Mouse (Mus musculus) cerebellum, adult 2 months (tissue): ENCODE measurements at regions not wholly inside any gene's neighbourhood (a gene's known extent, or its start where the extent isn't known, plus 50 kb on each side); places are given as distances from the start of the nearest gene placed in this dataset.

Source experiments
- DNase-seq, 2 experiments: peaks; one replicate each; pipeline ENCODE4 v3.0.0; 2021
- H3K27ac ChIP-seq: fragments of 200-500 bp; 2 replicates; pipeline ENCODE4 v1.5.1; 2012; ENCODE audit warnings: low read length, control low read depth, inconsistent platforms; ENCODE audit not compliant: insufficient read depth
- H3K27me3 ChIP-seq: fragments of 200-500 bp; 2 replicates; pipeline ENCODE4 v1.6.1; 2012; ENCODE audit warnings: inconsistent platforms, mild to moderate bottlenecking, low read length, moderate library complexity; ENCODE audit not compliant: control insufficient read depth, insufficient read depth
- H3K4me1 ChIP-seq: fragments of 200-500 bp; 2 replicates; pipeline ENCODE4 v1.6.1; 2011; ENCODE audit warnings: low read length; ENCODE audit not compliant: control insufficient read depth, insufficient read depth
- H3K4me3 ChIP-seq: fragments of 200-500 bp; replicated peaks from 2 replicates; pipeline ENCODE3; 2011; ENCODE audit warnings: mild to moderate bottlenecking, low read depth, low read length, control low read depth; ENCODE audit not compliant: insufficient read depth
- CTCF ChIP-seq: fragments of 200-500 bp; IDR thresholded peaks from 2 replicates; pipeline ENCODE4 v1.5.1; 2011; ENCODE audit warnings: low read depth, mild to moderate bottlenecking, control low read depth, low read length, moderate library complexity, borderline replicate concordance; ENCODE audit not compliant: insufficient read depth
- POLR2A ChIP-seq: fragments of 200-500 bp; IDR thresholded peaks from 2 replicates; pipeline ENCODE4 v1.6.1; 2011; ENCODE audit warnings: low read length, control low read depth, borderline replicate concordance; ENCODE audit not compliant: insufficient read depth
- WGBS: fragments of 180-500 bp; shearing (Covaris S2); methylation state at CpG from one replicate; pipeline ENCODE4 v1.1.7; 2018; 5-methylcytosine and 5-hydroxymethylcytosine counted together

DNA sequence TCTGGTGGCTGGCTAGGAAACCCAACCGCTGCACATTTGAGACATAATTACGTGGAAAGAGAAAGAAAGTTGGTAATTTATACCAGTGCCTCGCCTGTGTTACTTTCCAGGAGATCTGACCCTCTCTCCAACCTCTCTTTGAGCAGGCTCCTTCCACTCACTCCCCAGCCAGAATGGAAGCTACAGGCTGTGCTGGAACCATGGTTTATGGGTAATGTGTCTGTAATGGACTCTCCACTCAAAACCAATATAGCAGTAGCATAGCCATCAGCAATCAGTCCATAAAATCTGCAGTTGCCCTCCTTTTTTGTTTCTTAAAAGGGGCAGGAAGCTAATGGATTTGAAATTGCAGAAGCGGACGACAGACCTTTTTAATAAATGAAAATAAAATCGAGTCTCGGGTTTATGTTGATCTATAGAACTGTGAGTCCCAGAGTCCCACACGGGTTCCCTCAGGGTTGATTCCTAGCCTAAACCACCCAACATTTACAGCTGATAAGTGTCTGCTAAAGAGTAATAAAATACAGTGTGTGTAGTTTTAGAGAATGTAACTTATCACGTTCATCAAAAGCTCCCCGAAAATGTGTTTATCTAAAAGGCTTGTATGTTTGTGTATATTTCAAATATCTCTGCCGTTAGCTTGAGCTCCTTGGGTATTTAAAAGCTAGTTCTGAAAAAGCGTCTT, 656.6 kb upstream of the Sox9 start:
- no peak for DNase-seq

DNA sequence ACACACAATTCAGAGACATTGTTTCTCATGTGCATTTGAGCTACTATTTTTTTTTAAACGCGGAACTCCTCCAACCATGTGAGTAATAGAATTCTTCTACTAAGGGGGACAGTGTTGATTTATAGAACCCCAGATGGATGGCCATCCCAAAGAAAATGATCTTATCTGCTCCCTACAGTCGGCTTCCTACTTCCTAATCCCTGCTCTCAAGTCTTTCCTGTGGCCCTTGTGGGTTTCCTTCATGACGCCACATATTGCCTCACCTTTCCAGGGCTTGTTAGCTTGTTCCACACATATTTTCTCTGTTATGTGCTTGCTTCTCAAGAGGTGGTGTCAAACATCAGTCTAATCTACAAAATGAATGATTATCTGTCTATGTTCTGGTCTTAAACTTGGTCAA, 651.9 kb upstream of the Sox9 start:
- DNase-seq = no peak
- Histone ChIP-seq H3K27me3 (no peaks in the 10 kb centered on the region), H3K27ac (no peak overlapping the region), H3K4me1 (no peaks in the 10 kb centered on the region), H3K4me3 (no peak overlapping the region)
- TF ChIP-seq POLR2A = no peak
- WGBS = 91% methylated on average over 4 of the region's 4 CpGs

More for the DNA sequence above, 656.6 kb upstream of the Sox9 start:
- TF ChIP-seq POLR2A (no peak), CTCF (no peak)
- no peak overlapping the region for H3K27ac ChIP-seq
- no peaks in the 10 kb centered on the region for H3K27me3 ChIP-seq
- no peaks in the 10 kb centered on the region for H3K4me1 ChIP-seq
- no peak overlapping the region for H3K4me3 ChIP-seq
- 91% methylated on average over 12 of the region's 12 CpGs for WGBS

DNA sequence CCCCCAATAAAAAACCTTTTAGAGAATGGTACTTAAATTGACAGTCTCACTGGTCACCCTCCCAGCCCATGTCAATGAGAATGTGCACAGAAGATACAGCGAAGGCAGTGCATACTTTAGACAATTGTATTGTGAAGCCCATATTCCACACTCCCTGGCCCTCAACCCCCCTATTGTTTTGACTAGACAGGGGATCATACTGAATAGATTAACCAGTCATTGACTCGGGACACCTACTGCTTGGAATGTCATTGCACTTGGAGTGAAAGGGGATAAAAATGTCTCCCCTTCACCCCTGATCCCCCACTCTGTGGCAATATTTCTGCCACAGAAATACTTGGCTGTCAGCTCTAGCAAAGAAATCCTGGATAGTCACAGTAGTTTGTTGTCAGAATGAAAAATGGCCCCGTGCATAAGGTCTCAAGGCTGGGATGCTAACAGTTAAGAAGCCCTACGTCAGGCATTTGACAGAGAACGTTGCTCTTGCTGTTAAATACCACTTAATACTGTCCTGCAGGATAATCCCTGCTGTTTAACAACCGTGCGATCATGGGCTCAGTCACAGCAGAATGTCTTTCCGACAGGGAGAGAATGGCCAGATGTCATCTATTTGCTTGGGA, 644.5 kb upstream of the Sox9 start:
- WGBS = 11% methylated on average over 8 of the region's 8 CpGs
- DNase-seq = no peak
- no peak overlapping the region for H3K27ac ChIP-seq
- no peaks in the 10 kb centered on the region for H3K4me1 ChIP-seq
- no peak overlapping the region for H3K4me3 ChIP-seq
- H3K27me3 ChIP-seq = no peaks in the 10 kb centered on the region
- TF ChIP-seq CTCF (no peak), POLR2A (no peak)

DNA sequence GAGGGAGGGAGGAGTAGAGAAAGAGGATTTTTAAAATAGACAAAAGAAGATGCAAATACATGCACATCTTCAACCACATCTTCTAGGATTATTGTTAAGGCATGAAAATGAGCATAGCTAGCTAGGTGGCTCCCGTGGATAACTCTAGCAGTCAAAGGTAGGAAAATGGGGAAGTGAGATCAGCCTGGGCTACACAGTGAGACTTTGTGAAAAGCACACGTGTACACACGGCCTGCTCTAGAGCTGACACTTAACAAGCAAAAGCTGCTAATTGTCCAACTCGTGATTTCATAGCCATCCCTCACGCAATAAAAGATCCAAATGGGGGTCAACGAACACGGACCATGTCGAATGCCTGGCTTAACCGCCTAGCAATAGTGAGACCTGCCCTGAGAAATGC, 642.0 kb upstream of the Sox9 start:
- Histone ChIP-seq H3K27ac (no peak overlapping the region), H3K27me3 (no peaks in the 10 kb centered on the region), H3K4me3 (no peak overlapping the region), H3K4me1 (no peaks in the 10 kb centered on the region)
- no peak for TF ChIP-seq CTCF
- no peak for TF ChIP-seq POLR2A
- 65% methylated on average over 9 of the region's 9 CpGs for WGBS
- DNase-seq = no peak

DNA sequence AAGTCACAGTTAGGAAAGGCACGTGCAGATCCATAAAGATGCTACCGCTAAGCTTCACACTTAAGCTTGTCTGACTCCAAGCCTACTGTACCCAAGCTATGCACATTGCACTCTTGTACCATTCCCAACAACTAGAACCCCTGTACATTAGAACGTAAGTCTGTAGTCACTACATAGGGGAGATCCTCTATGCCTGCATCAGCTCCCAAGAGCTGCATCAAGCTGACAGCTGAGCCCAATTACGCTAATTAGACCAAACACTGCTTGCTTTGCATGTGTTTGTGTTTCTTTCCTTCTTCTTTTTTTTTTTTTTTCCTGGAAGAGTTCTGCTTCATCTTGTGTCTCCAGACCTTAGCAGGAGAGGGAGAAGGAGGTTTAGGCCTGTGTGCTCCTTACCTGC, 641.5 kb upstream of the Sox9 start:
- DNase-seq = no peak
- TF ChIP-seq POLR2A (no peak), CTCF (no peak)
- WGBS = 75% methylated on average over 4 of the region's 4 CpGs
- no peaks in the 10 kb centered on the region for H3K27me3 ChIP-seq
- H3K4me1 ChIP-seq = no peaks in the 10 kb centered on the region
- H3K4me3 ChIP-seq = no peak overlapping the region
- H3K27ac ChIP-seq = no peak overlapping the region

DNA sequence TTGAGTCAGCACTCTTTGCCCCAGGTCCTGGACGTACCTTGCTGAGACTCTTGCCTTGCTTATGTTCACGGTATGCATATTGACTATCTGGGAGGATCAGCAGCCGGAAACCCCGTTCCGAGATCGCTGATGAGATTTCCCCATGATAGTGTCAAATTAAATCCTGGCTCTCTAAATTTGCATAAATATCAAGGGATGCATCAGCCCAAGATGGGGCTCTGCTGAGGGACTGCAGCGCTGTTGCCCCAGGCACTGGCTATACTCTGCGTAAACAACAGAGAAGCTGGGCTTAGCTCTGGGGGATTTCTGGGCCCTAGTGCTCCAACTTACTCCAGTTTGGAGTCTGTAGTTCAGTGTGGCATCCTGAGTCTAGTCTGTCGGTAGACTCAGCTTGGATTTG, 641.1 kb upstream of the Sox9 start:
- no peak for DNase-seq
- no peak overlapping the region for H3K4me3 ChIP-seq
- no peak for TF ChIP-seq POLR2A
- no peak for TF ChIP-seq CTCF
- H3K27me3 ChIP-seq = no peaks in the 10 kb centered on the region
- H3K27ac ChIP-seq = no peak overlapping the region
- WGBS = 78% methylated on average over 9 of the region's 9 CpGs
- no peaks in the 10 kb centered on the region for H3K4me1 ChIP-seq

DNA sequence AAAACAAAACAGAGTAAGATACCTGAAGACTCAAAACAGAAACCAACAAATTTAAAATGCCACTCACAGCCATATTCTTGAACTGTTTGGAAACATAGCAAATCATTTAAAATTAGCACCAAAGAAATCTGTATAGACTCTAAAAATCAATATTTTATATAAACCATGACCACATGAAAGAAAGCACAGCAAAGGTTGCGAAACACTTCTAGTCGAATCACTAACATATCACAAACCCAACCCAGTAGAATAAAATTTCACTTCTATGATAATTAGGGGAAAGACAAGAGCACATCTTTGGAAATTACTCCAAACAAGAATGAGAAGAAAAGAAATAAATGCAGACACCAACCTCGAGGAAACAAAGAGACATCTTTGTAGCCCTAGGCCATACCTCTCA, 630.0 kb upstream of the Sox9 start:
- Histone ChIP-seq H3K4me1 (no peaks in the 10 kb centered on the region), H3K27me3 (no peaks in the 10 kb centered on the region), H3K27ac (no peak overlapping the region), H3K4me3 (no peak overlapping the region)
- no peak for DNase-seq
- WGBS = 67% methylated on average over 3 of the region's 3 CpGs
- TF ChIP-seq CTCF (no peak), POLR2A (no peak)

DNA sequence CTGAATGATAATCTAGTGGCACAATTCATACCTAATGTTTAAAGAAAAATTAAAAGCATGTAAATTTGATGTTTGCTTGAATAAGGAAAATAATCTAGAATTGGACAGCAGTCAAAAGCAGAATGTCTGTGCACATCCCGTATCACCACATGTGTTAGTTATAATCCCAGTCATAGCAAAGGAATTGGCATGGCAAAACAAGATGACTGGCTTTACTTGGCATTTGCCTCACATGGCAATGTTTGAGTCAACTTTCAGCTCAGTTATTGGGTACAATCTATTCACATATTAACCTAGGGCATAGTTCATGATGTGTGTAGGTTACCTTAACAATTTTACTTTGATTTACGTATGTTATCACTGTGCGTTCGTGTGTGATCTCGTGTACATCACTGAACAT, 628.8 kb upstream of the Sox9 start:
- WGBS = 95% methylated on average over 5 of the region's 5 CpGs
- no peak for TF ChIP-seq POLR2A
- TF ChIP-seq CTCF = no peak
- Histone ChIP-seq H3K27me3 (no peaks in the 10 kb centered on the region), H3K27ac (no peak overlapping the region), H3K4me3 (no peak overlapping the region), H3K4me1 (no peaks in the 10 kb centered on the region)
- no peak for DNase-seq
